ENCODE assay signal across 26 mouse cellular contexts in the genomic region with DNA sequence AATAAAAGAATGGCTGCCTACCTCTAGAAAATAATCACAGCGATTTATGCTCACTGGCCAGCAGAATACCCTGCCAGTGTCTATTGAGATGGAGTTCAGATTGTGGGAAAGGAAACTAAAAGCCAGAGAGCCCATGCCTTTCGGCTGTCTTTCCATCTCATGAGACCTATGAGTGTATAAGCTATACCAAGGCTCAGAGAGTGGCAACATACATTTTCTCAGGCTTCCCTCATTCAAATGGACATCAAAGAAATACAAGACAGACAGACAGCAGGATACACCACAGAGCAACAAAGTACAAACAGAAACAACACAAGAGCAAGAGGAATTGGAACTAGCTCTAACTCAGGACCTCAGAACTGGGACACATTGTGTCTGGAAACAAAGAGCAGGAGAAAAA. TPM values are rescaled to one million over a fixed set of nuclear protein-coding genes. Genes with fewer than 3 reads are reported as not detected.
DNase-seq lines count a peak whose midpoint lies in the region; TF ChIP-seq lines count a peak whose summit lies in the region.
"Had no signal": no experiment of that assay in that cellular context is flagged by ENCODE, and none has a peak within 500 bp of the region (broad histone marks: within the 10 kb centered on the region; RNA-seq: fewer than 3 reads in every experiment).

No protein-coding gene starts in this region.

- WGBS in limb, embryonic 10.5 days: 90% methylated on average over 2 of the region's 2 CpGs

- peak overlapping the region; percentile 22 for H3K27ac ChIP-seq in bone marrow macrophage, adult 2 months (ENCODE audit: insufficient read depth, low read depth, low read length)
- 0 out of 2 replicates have a peak overlapping the region, but pooled peaks have one; percentile 4 for H3K27ac ChIP-seq in limb, embryonic 10.5 days
- H3K27ac ChIP-seq: embryonic facial prominence, embryonic 13.5 days; embryonic facial prominence, embryonic 15.5 days; forebrain, embryonic 10.5 days; forebrain, embryonic 12.5 days had no signal

- TF ChIP-seq CTCF in bone marrow macrophage, adult 2 months (IDR thresholded peaks at IDR 0.05; ENCODE audit: low read depth, low read length): no peak

- H3K4me1 ChIP-seq in bone marrow macrophage, adult 2 months (ENCODE audit: control insufficient read depth, insufficient read depth, low read length): peaks cover 42% of the 10 kb centered on the region
- H3K4me1 ChIP-seq in limb, embryonic 10.5 days: peaks cover 23% of the 10 kb centered on the region
- H3K4me1 ChIP-seq: embryonic facial prominence, embryonic 15.5 days had no signal

- no peaks in the 10 kb centered on the region for H3K9me3 ChIP-seq in limb, embryonic 10.5 days (replicated peaks)
- H3K9me3 ChIP-seq: embryonic facial prominence, embryonic 13.5 days; embryonic facial prominence, embryonic 15.5 days; forebrain, embryonic 10.5 days; forebrain, embryonic 12.5 days had no signal

- H3K27me3 ChIP-seq in limb, embryonic 10.5 days (ENCODE audit: low read depth, poor library complexity, severe bottlenecking): no peaks in the 10 kb centered on the region
- H3K27me3 ChIP-seq: CH12.LX; embryonic facial prominence, embryonic 13.5 days; embryonic facial prominence, embryonic 15.5 days; forebrain, embryonic 12.5 days; Patski had no signal

- no peak overlapping the region for H3K4me3 ChIP-seq in bone marrow macrophage, adult 2 months (ENCODE audit: insufficient read depth, low read length)
- H3K4me3 ChIP-seq in limb, embryonic 10.5 days: no peak overlapping the region
- H3K4me3 ChIP-seq: embryonic facial prominence, embryonic 13.5 days; embryonic facial prominence, embryonic 15.5 days; erythroblast, embryonic 14.5 days; forebrain, embryonic 10.5 days; forebrain, embryonic 12.5 days had no signal

- no peak for TF ChIP-seq POLR2A in bone marrow macrophage, adult 2 months (IDR thresholded peaks at IDR 0.05; ENCODE audit: borderline replicate concordance, low read depth, low read length)

- no peaks in the 10 kb centered on the region for H3K36me3 ChIP-seq in limb, embryonic 10.5 days
- H3K36me3 ChIP-seq: embryonic facial prominence, embryonic 13.5 days; embryonic facial prominence, embryonic 15.5 days; forebrain, embryonic 10.5 days; forebrain, embryonic 12.5 days; G1E had no signal

- DNase-seq in retina, postnatal 1 day: peak; percentile 54
- no peak for DNase-seq in retina, embryonic 14.5 days (ENCODE audit: low spot score)
- peak; percentile 3 for DNase-seq in 3T3-L1 (ENCODE audit: low read depth, low spot score)
- no peak for DNase-seq in limb, embryonic 10.5 days (ENCODE audit: low spot score)
- no peak for DNase-seq in kidney, adult 9 months
- DNase-seq in testis, postnatal 10 days (ENCODE audit: low spot score): no peak
- DNase-seq in thymus, postnatal 0 days (ENCODE audit: low spot score): no peak
- DNase-seq: adrenal gland, adult 8-10 months; adrenal gland, postnatal 14 days; cerebellum, adult 11 months; cerebellum, adult 18-20 months; cerebellum, adult 8-10 months; cerebellum, adult 9-11 months; cerebellum, postnatal 14 days; cerebellum, postnatal 36 days; embryo, embryonic 11 days had no signal

RNA-seq across cellular contexts. Expression of gene Ptprc, which starts 43.8 kb away (rescaled TPM):
- 565 and 582 TPM in 2 replicates for polyA plus RNA-seq in bone marrow macrophage, adult 2 months (2012; ENCODE audit: insufficient read depth, insufficient read length, missing spikeins)
- polyA plus RNA-seq in limb, embryonic 10.5 days (2016; fragmentation: Nextera tagmentation; extraction: Ambion mirVana): 0.64 and 0.96 TPM in 2 replicates
- 408 and 445 TPM in 2 replicates for polyA plus RNA-seq in thymus, postnatal 0 days (2015; fragmentation: Nextera tagmentation; extraction: Ambion mirVana)
- polyA plus RNA-seq: C2C12; erythroblast, embryonic 14.5 days; G1E had no signal

Comparison
In these comparisons a context has a peak if more than half of its experiments do, and no peak if none do; other contexts are left out.
1. DNase-seq: peak in retina, postnatal 1 day (single experiment) and 3T3-L1 (single experiment); none in retina, embryonic 14.5 days (single experiment), limb, embryonic 10.5 days (single experiment), kidney, adult 9 months (single experiment), testis, postnatal 10 days (single experiment) and thymus, postnatal 0 days (single experiment).
2. RNA of gene Ptprc, which starts 43.8 kb away (polyA plus RNA-seq): 565 to 582 TPM in bone marrow macrophage, adult 2 months and 408 to 445 TPM in thymus, postnatal 0 days; 0.64 to 0.96 TPM in limb, embryonic 10.5 days; every median in the first group is over 100 times any median in the second.